Mouse (Mus musculus) forebrain, embryonic 10.5 days (tissue): ENCODE measurements around the gene Amn. TPM values are rescaled to one million over a fixed set of nuclear protein-coding genes. Genes with fewer than 3 reads are reported as not detected.

Experiments used
- DNase-seq: peaks from one replicate; pipeline ENCODE4 v3.0.0-alpha.2; 2017; ENCODE audit warnings: low spot score; ENCODE audit errors: extremely low spot score
- H3K27ac ChIP-seq: fragments of 300-500 bp; sonication (generic); 2 replicates; pipeline ENCODE4 v1.5.1; 2016; ENCODE audit warnings: mild to moderate bottlenecking
- H3K27me3 ChIP-seq: fragments of 300-500 bp; sonication (generic); 2 replicates; pipeline ENCODE4 v1.6.1; 2016; ENCODE audit warnings: mild to moderate bottlenecking; ENCODE audit not compliant: poor library complexity, severe bottlenecking
- H3K36me3 ChIP-seq: fragments of 300-500 bp; sonication (generic); replicated peaks from 2 replicates; pipeline ENCODE4 v1.6.1; 2016; ENCODE audit warnings: mild to moderate bottlenecking, moderate library complexity
- H3K4me1 ChIP-seq: fragments of 300-500 bp; sonication (generic); 2 replicates; pipeline ENCODE4 v1.6.1; 2016
- H3K4me3 ChIP-seq: fragments of 300-500 bp; sonication (generic); 2 replicates; pipeline ENCODE4 v1.5.1; 2016; ENCODE audit warnings: mild to moderate bottlenecking, moderate library complexity
- H3K9me3 ChIP-seq: fragments of 300-500 bp; sonication (generic); 2 replicates; pipeline ENCODE4 v1.6.1; 2016; ENCODE audit warnings: mild to moderate bottlenecking, moderate library complexity
- WGBS: fragments of 180-500 bp; shearing (Covaris S2); methylation state at CpG from one replicate; pipeline ENCODE4 v1.1.7; 2016; 5-methylcytosine and 5-hydroxymethylcytosine counted together
- polyA plus RNA-seq: library from polyadenylated mRNA; unstranded; fragments of >200 nt; fragmentation: Nextera tagmentation; extraction: Ambion mirVana; gene quantifications from 2 replicates; pipeline ENCODE4 v1.2.1, GENCODE M21; 2016

Amn gene
- polyA plus RNA-seq, 1 experiment from 2014 or later: 0.45 TPM

DNA sequence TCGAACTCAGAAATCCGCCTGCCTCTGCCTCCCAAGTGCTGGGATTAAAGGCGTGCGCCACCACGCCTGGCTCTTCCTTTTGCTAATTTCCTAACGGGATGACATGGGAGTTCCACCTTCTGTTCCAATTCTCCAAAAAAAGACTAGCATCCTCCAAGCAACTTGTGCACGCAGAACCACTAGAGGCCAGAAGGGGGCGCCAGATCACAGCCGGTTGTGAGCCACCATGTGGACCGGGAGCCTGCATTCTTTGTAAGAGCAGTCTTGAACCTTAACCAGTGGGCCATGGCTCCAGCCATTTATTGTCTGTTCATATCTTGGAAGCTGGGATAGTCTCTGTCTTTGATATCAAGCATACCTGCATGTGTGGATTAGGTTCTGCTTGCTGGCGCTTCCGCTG is 1.5 kb downstream of the Amn start:
- 18% methylated on average over 12 of the region's 12 CpGs for WGBS
- Histone ChIP-seq H3K4me1 (peaks cover 50% of the 10 kb centered on the region), H3K9me3 (no peaks in the 10 kb centered on the region), H3K36me3 (0 out of 2 replicates have a peak, but pooled peaks cover 5% of the 10 kb centered on the region), H3K27ac (no peak overlapping the region), H3K4me3 (no peak overlapping the region), H3K27me3 (peaks cover 100% of the 10 kb centered on the region)
- DNase-seq: peak; percentile 85

- WGBS: 3% methylated on average over 28 of the region's 28 CpGs
- Histone ChIP-seq H3K4me3 (peak overlapping the region; percentile 49), H3K27ac (no peak overlapping the region; the same call in 1 of the 2 replicates), H3K27me3 (peaks cover 89% of the 10 kb centered on the region), H3K9me3 (peaks cover 4% of the 10 kb centered on the region; the same call in 1 of the 2 replicates), H3K36me3 (no peaks in the 10 kb centered on the region), H3K4me1 (peaks cover 38% of the 10 kb centered on the region)
- DNase-seq: no peak
Observed at GRCm38 (mm10) chr12:111274006-111274405, 3.1 kb downstream of the Amn start.

DNA sequence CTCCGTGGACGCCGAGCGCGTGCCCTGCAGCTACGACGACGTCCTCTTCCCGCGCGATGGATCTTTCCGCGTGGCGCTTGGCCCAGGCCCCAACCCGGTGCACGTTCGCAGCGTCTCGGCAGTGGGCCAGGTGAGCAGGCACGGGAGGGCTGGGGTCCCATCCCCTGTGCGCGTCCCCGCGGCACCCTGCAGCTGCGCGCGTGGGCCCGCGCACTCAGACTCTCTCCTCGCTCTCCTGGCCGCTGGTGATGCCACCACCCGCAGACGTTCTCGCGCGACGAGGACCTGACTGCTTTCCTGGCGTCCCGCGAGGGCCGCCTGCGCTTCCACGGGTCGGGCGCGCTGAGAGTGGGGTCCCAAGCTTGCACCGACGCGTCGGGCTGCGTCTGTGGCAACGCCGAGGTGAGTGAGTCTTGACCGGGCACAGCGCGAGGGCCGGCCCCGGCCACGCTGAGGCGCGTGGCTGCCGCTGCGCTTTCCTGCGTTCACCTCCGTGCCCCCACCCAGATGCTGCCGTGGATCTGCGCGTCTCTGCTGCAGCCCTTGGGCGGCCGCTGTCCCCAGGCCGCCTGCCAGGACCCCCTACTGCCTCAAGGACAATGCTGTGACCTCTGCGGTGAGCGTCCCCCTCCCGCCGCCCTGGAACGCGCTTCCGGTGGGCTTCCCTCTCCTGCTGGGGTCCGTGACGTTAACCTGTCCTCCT is 3.7 kb downstream of the Amn start:
- peaks cover 7% of the 10 kb centered on the region for H3K9me3 ChIP-seq
- no peak overlapping the region; the same call in 1 of the 2 replicates for H3K27ac ChIP-seq
- 4% methylated on average over 78 of the region's 80 CpGs for WGBS
- H3K4me1 ChIP-seq: peaks cover 38% of the 10 kb centered on the region
- peaks cover 87% of the 10 kb centered on the region for H3K27me3 ChIP-seq
- peak overlapping the region; percentile 49 for H3K4me3 ChIP-seq
- no peak for DNase-seq
- no peaks in the 10 kb centered on the region for H3K36me3 ChIP-seq

DNA sequence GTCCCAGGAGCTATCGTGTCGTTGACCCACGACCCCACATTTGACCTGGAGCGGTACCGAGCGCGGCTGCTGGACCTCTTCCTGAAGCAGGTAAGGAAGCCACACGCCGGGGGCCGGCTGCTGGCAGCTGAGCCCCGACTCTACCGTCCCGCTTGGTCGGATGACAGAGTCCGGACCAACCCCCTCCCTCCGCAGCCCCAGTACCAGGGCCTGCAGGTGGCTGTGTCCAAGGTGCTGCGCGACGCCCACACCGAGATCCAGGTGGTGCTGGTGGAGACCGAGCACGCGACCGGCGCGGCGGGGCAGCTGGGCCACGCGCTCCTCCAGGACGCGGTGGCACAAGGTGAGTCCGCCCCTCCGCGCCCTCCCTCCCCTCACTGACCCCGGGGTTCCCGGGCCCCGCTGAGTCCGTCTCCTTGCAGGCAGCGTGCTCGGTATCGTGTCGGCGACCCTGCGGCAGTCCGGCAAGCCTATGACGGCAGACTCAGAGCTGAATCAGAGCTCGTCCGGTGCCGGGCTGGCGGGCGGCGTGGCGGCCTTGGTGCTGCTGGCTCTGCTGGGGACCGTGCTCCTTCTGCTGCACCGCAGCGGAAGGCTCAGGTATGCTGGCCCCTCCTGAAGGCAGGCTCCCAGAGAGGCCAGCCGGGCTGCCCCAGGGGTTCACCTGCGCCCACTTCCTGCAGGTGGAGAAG is 4.4 kb downstream of the Amn start:
- H3K36me3 ChIP-seq: no peaks in the 10 kb centered on the region
- under 1% methylated on average over 58 of the region's 58 CpGs for WGBS
- H3K9me3 ChIP-seq: peaks cover 7% of the 10 kb centered on the region
- DNase-seq: no peak
- H3K4me1 ChIP-seq: peaks cover 38% of the 10 kb centered on the region
- H3K27me3 ChIP-seq: peaks cover 80% of the 10 kb centered on the region
- no peak overlapping the region for H3K27ac ChIP-seq
- H3K4me3 ChIP-seq: peak overlapping the region; percentile 49

DNA sequence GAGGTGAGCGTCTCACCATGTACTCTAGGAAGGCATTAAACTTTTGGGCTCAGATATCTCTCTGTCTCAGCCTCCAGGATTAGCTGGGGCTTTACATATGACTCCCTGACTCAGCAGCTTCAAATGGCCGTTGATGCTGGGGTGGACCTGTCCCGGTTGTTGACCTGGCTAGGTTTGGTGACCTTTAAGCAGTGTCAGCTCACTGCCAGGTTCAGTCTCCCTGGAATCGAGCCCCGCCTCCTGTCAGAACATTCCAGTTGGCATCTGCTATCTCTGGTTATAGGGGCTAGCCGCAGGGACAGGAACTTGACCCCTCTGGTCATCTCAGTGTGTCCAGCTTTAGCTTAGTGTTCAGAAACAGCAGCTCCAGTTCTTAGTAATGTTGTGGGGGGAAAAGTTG is 5.5 kb downstream of the Amn start:
- no peaks in the 10 kb centered on the region for H3K36me3 ChIP-seq
- peaks cover 32% of the 10 kb centered on the region for H3K4me1 ChIP-seq
- 49% methylated on average over 6 of the region's 6 CpGs for WGBS
- peaks cover 69% of the 10 kb centered on the region for H3K27me3 ChIP-seq
- H3K4me3 ChIP-seq: no peak overlapping the region
- no peak overlapping the region for H3K27ac ChIP-seq
- no peak for DNase-seq
- H3K9me3 ChIP-seq: peaks cover 7% of the 10 kb centered on the region

GRCm38 (mm10) chr12:111283573-111283972 is 12.7 kb downstream of the Amn start:
- H3K36me3 ChIP-seq: no peaks in the 10 kb centered on the region
- H3K9me3 ChIP-seq: peaks cover 7% of the 10 kb centered on the region
- DNase-seq: no peak
- 68% methylated on average over 4 of the region's 4 CpGs for WGBS
- H3K27me3 ChIP-seq: peaks cover 4% of the 10 kb centered on the region; the same call in 1 of the 2 replicates
- H3K4me3 ChIP-seq: no peak overlapping the region
- H3K4me1 ChIP-seq: peaks cover 23% of the 10 kb centered on the region
- no peak overlapping the region for H3K27ac ChIP-seq

GRCm38 (mm10) chr12:111284532-111284931 is 13.6 kb downstream of the Amn start:
- Histone ChIP-seq H3K9me3 (no peaks in the 10 kb centered on the region), H3K27ac (no peak overlapping the region), H3K4me3 (peak overlapping the region; percentile 41), H3K27me3 (no peaks in the 10 kb centered on the region), H3K36me3 (no peaks in the 10 kb centered on the region), H3K4me1 (peaks cover 29% of the 10 kb centered on the region)
- DNase-seq: no peak
- WGBS: 18% methylated on average over 10 of the region's 10 CpGs

GRCm38 (mm10) chr12:111293025-111293424 is 22.1 kb downstream of the Amn start:
- Histone ChIP-seq H3K27ac (no peak overlapping the region), H3K4me3 (no peak overlapping the region), H3K36me3 (peaks cover 78% of the 10 kb centered on the region), H3K4me1 (peaks cover 6% of the 10 kb centered on the region; the same call in 1 of the 2 replicates), H3K9me3 (no peaks in the 10 kb centered on the region), H3K27me3 (no peaks in the 10 kb centered on the region)
- DNase-seq: no peak
- WGBS: 91% methylated on average over 12 of the region's 12 CpGs

DNA sequence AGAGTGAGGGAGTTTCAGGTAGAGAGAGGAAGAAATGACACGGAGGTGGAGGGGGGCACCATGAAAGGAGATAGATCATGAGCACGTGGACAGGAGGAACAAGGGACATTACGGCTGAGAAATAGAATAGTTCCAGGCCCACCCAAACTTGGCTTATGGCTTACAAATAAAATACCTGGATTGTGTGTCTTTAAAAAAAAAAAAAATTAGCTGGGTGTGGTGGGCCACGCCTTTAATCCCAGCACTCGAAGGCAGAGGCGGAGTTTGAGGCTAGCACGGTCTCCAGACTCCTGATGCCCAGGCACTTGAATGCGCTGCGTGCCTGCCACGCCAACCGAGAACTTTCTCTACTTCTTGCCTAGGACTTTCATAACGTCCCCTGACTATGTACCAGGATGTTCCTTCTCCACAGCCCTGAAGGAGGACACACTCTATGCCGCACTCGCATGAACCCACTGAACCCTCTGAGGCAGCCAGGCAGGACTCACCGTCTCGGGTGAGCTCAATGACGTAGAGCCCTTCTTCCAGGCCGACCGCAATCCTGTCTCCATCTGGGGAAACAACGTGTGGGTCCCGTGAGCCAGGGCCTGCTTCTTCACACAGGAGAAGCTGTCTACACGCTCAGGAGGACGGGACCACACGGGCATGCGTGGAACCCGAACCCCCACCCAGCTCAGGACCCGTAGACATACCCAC is 30.6 kb downstream of the Amn start:
- no peaks in the 10 kb centered on the region for H3K27me3 ChIP-seq
- H3K9me3 ChIP-seq: no peaks in the 10 kb centered on the region
- H3K27ac ChIP-seq: no peak overlapping the region
- no peak overlapping the region for H3K4me3 ChIP-seq
- peaks cover 97% of the 10 kb centered on the region for H3K36me3 ChIP-seq
- WGBS: 97% methylated on average over 27 of the region's 27 CpGs
- no peak for DNase-seq
- H3K4me1 ChIP-seq: no peaks in the 10 kb centered on the region

- Histone ChIP-seq H3K9me3 (no peaks in the 10 kb centered on the region), H3K27me3 (no peaks in the 10 kb centered on the region), H3K36me3 (peaks cover 97% of the 10 kb centered on the region), H3K27ac (no peak overlapping the region), H3K4me1 (no peaks in the 10 kb centered on the region), H3K4me3 (no peak overlapping the region)
- DNase-seq: no peak
- 95% methylated on average over 14 of the region's 14 CpGs for WGBS
Observed at GRCm38 (mm10) chr12:111302018-111302345, 31.1 kb downstream of the Amn start.

DNA sequence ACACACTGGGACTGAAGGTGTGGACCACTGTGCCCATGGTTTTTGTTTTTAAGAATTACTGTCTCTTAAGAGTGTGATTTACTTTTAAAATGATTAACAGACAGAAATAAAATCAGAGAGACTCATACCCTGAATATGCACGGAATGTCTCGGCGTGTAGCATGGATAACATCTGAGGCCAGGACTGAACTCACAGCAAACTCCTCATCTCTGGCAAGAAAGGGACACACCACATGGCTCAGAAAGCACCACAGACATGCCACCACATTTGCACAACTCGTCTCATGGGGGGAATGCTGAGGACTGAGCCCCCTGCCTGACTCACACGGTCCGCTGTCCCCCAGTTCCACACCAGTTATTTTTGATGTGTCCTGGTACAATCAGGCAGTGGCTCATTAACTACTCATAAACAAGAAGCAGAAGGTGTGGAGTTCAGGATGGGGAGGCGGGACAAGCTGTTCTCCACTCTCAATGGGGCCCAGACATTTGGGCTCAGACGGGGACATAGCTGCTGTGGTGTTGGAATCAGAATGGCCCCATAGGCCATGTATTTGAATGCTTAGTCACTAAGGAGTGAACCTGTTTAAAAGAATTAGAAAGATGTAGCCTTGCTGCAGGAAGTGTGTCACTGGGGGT is 32.9 kb downstream of the Amn start:
- no peaks in the 10 kb centered on the region for H3K27me3 ChIP-seq
- no peaks in the 10 kb centered on the region for H3K4me1 ChIP-seq
- no peak overlapping the region for H3K27ac ChIP-seq
- no peaks in the 10 kb centered on the region for H3K9me3 ChIP-seq
- H3K36me3 ChIP-seq: peaks cover 94% of the 10 kb centered on the region
- 96% methylated on average over 8 of the region's 8 CpGs for WGBS
- no peak overlapping the region for H3K4me3 ChIP-seq
- DNase-seq: no peak

- H3K9me3 ChIP-seq: no peaks in the 10 kb centered on the region
- H3K36me3 ChIP-seq: peaks cover 98% of the 10 kb centered on the region
- H3K4me1 ChIP-seq: no peaks in the 10 kb centered on the region
- no peak overlapping the region for H3K4me3 ChIP-seq
- DNase-seq: no peak
- WGBS: 90% methylated on average over 8 of the region's 8 CpGs
- H3K27ac ChIP-seq: no peak overlapping the region
- no peaks in the 10 kb centered on the region for H3K27me3 ChIP-seq
Observed at GRCm38 (mm10) chr12:111306821-111307220, 35.9 kb downstream of the Amn start.
